Mouse (Mus musculus) urinary bladder, adult 18-20 months (tissue): Measurements from ENCODE around the gene Gfral.

Source experiments
- DNase-seq, 2 experiments: peaks; one replicate each; pipeline ENCODE4 v3.0.0; 2022; ENCODE audit warnings: low spot score in 2 of 2, mixed read lengths in 2 of 2

Gene Gfral

DNA sequence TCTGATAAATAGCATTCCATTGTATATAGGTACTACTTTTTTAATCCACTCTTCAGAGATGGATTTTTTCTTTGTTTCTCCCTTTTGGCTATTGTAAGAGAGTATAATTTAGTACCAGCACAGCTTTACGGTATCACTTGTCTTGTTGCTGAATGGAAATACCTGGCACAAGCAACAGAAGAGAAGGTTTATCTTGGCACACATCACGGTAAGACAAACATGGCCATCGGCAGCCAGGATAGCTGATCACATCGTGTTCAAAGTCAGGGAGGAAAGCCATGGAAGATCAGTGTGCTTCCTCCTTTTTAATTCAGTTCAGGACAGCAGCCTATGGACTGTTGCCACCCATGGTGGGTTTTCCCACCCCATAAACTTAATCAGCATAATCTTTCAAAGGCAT, 89.2 kb downstream of the Gfral start:
- no peak for DNase-seq

DNA sequence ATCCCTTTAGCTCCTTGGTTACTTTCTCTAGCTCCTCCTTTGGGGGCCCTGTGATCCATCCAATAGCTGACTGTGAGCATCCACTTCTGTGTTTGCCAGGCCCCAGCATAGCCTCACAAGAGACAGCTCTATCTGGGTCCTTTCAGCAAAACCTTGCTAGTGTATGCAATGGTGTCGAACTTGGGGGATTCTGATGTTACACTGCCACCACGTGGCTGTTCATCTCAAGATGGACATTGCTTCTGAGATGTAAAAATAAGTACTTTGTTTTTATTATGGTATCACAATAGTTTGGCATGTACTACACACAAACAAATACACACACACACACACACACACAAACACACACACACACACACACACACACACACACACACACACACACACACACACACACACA, 90.6 kb downstream of the Gfral start:
- DNase-seq = peak in 1 of 2 experiments; percentile 33
